Mouse (Mus musculus) limb, embryonic 14.5 days (tissue): ENCODE data around the gene Myl3. TPM values are rescaled to one million over a fixed set of nuclear protein-coding genes. Genes with fewer than 3 reads are reported as not detected.

Experiments used
- ATAC-seq: fragments of 200-750 bp; cut with Nextera tagmentation; 2 replicates; pipeline ENCODE4 v1.8.0; 2017; ENCODE audit warnings: low read depth, moderate number of reproducible peaks, moderate TSS enrichment; ENCODE audit not compliant: low FRiP score
- DNase-seq: peaks from one replicate; pipeline ENCODE4 v3.0.0-alpha.2; 2015; ENCODE audit warnings: low spot score
- H3K27ac ChIP-seq: fragments of 300-500 bp; sonication (generic); replicated peaks from 2 replicates; pipeline ENCODE4 v1.5.1; 2014; ENCODE audit warnings: low read depth, mild to moderate bottlenecking, low read length, moderate library complexity, mixed read lengths
- H3K27me3 ChIP-seq: fragments of 300-500 bp; sonication (generic); 2 replicates; pipeline ENCODE4 v1.6.1; 2014; ENCODE audit warnings: low read length, mixed read lengths; ENCODE audit not compliant: control insufficient read depth, insufficient read depth
- H3K36me3 ChIP-seq: fragments of 300-500 bp; sonication (generic); 2 replicates; pipeline ENCODE4 v1.6.1; 2014; ENCODE audit warnings: mild to moderate bottlenecking, low read length, moderate library complexity, mixed read lengths; ENCODE audit not compliant: control insufficient read depth, insufficient read depth
- H3K4me1 ChIP-seq: fragments of 300-500 bp; sonication (generic); 2 replicates; pipeline ENCODE4 v1.6.1; 2014; ENCODE audit warnings: antibody characterized with exemption, low read length, mixed read lengths; ENCODE audit not compliant: control insufficient read depth, insufficient read depth
- H3K4me2 ChIP-seq: fragments of 300-500 bp; sonication (generic); replicated peaks from 2 replicates; pipeline ENCODE4 v1.6.1; 2014; ENCODE audit warnings: low read depth, mild to moderate bottlenecking, low read length, moderate library complexity; ENCODE audit not compliant: severe bottlenecking
- H3K4me3 ChIP-seq: fragments of 300-500 bp; sonication (generic); replicated peaks from 2 replicates; pipeline ENCODE4 v1.5.1; 2014; ENCODE audit warnings: low read length
- H3K9ac ChIP-seq: fragments of 300-500 bp; sonication (generic); 2 replicates; pipeline ENCODE4 v1.6.1; 2014; ENCODE audit warnings: mild to moderate bottlenecking, low read depth, low read length, moderate library complexity; ENCODE audit not compliant: severe bottlenecking
- H3K9me3 ChIP-seq: fragments of 300-500 bp; sonication (generic); 2 replicates; pipeline ENCODE4 v1.6.1; 2016; ENCODE audit warnings: low read length; ENCODE audit not compliant: control insufficient read depth
- POLR2A ChIP-seq: fragments of 200-500 bp; IDR thresholded peaks from 2 replicates; pipeline ENCODE4 v1.8.0; 2012; ENCODE audit warnings: inconsistent platforms, mild to moderate bottlenecking, moderate library complexity, borderline replicate concordance; ENCODE audit not compliant: insufficient read depth, insufficient read length; ENCODE audit errors: extremely low read depth
- WGBS: fragments of 180-500 bp; shearing (Covaris S2); extraction: QIAGEN DNeasy Blood & Tissue Kit; methylation state at CpG from one replicate; pipeline ENCODE4 v1.1.7; 2014; 5-methylcytosine and 5-hydroxymethylcytosine counted together
- polyA plus RNA-seq, 2 experiments: library from polyadenylated mRNA; depleted of rRNA in 1 of 2; stranded (reverse) in 1 of 2; unstranded in 1 of 2; fragments of >200 nt; fragmentation: Nextera tagmentation in 1 of 2; extraction: Ambion mirVana in 1 of 2; gene quantifications; 2 replicates each; pipeline versions ENCODE4 v1.2.1 to v1.2.3; 2012 to 2014

Myl3 gene
- polyA plus RNA-seq, 2 experiments, result 26.1 to 28.1 TPM

DNA sequence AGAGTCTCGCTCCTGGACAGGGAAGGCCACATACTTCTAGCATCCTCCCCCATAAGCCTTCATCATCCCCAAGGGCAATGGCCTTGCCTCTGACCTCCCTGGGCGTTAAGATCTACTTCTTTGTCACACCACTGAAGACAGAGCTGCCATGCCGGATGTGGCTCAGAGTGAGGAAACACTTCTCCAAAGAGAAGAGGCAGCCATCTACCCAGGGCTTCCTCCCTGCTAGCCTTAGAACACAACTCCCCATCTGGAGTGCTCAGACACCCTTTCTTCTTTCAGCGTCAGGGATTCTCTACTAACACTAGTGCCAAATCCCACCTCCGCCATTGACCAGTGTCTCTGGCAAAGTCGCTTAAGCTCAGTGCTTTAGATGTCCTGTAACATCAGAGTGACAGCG is 7.5 kb upstream of the Myl3 start:
- H3K27ac ChIP-seq, result no peak overlapping the region
- TF ChIP-seq POLR2A, result no peak
- no peak overlapping the region for H3K9ac ChIP-seq
- ATAC-seq (no peak), DNase-seq (no peak)
- H3K27me3 ChIP-seq, result no peaks in the 10 kb centered on the region
- H3K36me3 ChIP-seq, result peaks cover 29% of the 10 kb centered on the region
- no peak overlapping the region for H3K4me3 ChIP-seq
- no peak overlapping the region for H3K4me2 ChIP-seq
- H3K4me1 ChIP-seq, result peaks cover 44% of the 10 kb centered on the region
- no peaks in the 10 kb centered on the region for H3K9me3 ChIP-seq
- WGBS, result 79% methylated on average over 7 of the region's 7 CpGs

DNA sequence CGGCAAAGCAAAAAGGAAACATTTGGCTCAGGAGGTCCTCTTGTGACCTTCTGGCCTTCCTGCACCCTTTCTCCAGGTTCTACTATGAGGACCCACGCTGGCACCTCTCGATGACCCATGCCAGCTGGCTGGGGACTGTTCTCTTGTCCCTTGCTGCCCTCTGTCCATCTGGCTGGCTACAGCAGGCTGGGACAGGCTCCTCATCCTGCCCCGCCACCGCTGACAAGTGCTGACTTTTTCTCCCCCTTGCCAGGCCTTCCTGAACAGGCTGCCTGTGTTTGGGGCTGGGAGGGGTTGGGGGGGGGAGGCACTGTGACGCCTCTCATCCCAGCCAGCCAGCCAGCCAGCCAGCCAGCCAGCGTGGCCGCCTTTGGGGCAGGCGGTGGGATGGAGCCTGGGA is 5.3 kb upstream of the Myl3 start:
- Histone ChIP-seq H3K4me3 (no peak overlapping the region), H3K36me3 (peaks cover 20% of the 10 kb centered on the region), H3K9ac (peak overlapping the region; percentile 34; the same call in 1 of the 2 replicates), H3K27me3 (no peaks in the 10 kb centered on the region), H3K4me2 (0 out of 2 replicates have a peak overlapping the region, but pooled peaks have one; percentile 6), H3K4me1 (peaks cover 61% of the 10 kb centered on the region), H3K27ac (peak overlapping the region; percentile 52; the same call in 1 of the 2 replicates), H3K9me3 (no peaks in the 10 kb centered on the region)
- WGBS, result 31% methylated on average over 9 of the region's 9 CpGs
- no peak for TF ChIP-seq POLR2A
- DNase-seq (no peak), ATAC-seq (no peak)

DNA sequence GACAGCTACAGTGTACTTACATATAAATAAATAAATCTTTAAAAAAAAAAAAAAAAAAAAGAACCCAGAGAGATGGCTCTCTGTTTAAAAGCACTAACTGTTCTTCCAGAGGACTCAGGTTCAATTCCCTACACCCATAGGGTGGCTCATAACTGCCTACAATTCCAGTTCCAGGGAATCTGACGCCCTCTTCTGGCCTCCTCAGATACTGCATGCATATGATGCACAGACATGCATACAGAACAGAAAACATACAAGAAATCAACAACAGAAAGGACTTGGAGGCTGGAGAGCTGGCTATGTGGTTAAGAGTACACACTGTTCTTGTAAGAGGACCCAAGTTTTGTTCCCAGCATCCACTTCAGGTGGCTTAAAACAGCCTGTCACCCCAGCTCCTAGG is 3.6 kb upstream of the Myl3 start:
- 14% methylated on average over 1 of the region's 1 CpGs for WGBS
- no peak for ATAC-seq
- DNase-seq, result no peak
- Histone ChIP-seq H3K36me3 (peaks cover 17% of the 10 kb centered on the region), H3K4me3 (no peak overlapping the region), H3K9me3 (no peaks in the 10 kb centered on the region), H3K27me3 (no peaks in the 10 kb centered on the region), H3K4me1 (peaks cover 50% of the 10 kb centered on the region), H3K27ac (no peak overlapping the region), H3K4me2 (0 out of 2 replicates have a peak overlapping the region, but pooled peaks have one; percentile 5), H3K9ac (no peak overlapping the region)
- no peak for TF ChIP-seq POLR2A

DNA sequence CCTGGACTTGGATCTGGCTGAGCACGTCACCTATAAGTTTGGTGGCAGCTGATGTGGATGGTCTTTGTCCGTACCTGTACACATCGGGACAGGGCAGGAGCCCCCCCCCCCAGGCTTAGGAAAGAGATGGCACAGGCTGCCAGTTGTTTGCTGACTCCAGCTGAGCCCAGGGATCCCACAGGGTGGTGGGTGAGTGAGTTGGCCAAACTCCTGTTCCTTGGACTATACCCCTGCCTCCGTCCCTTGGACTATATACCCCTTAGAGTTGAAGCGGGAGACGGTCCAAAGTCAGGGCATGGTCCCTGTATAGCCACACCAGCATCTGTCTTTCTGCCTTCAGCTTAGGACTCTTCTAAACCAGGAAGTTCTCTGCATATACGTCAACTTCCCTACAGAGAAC is 1.7 kb upstream of the Myl3 start:
- no peak for DNase-seq
- peaks cover 40% of the 10 kb centered on the region for H3K4me1 ChIP-seq
- TF ChIP-seq POLR2A, result no peak
- H3K27me3 ChIP-seq, result no peaks in the 10 kb centered on the region
- no peaks in the 10 kb centered on the region for H3K9me3 ChIP-seq
- H3K36me3 ChIP-seq, result peaks cover 17% of the 10 kb centered on the region
- H3K4me3 ChIP-seq, result peak overlapping the region; percentile 81
- H3K27ac ChIP-seq, result no peak overlapping the region
- 91% methylated on average over 7 of the region's 7 CpGs for WGBS
- peak overlapping the region; percentile 74 for H3K4me2 ChIP-seq
- 0 out of 2 replicates have a peak overlapping the region, but pooled peaks have one; percentile 4 for H3K9ac ChIP-seq
- ATAC-seq, result no peak

DNA sequence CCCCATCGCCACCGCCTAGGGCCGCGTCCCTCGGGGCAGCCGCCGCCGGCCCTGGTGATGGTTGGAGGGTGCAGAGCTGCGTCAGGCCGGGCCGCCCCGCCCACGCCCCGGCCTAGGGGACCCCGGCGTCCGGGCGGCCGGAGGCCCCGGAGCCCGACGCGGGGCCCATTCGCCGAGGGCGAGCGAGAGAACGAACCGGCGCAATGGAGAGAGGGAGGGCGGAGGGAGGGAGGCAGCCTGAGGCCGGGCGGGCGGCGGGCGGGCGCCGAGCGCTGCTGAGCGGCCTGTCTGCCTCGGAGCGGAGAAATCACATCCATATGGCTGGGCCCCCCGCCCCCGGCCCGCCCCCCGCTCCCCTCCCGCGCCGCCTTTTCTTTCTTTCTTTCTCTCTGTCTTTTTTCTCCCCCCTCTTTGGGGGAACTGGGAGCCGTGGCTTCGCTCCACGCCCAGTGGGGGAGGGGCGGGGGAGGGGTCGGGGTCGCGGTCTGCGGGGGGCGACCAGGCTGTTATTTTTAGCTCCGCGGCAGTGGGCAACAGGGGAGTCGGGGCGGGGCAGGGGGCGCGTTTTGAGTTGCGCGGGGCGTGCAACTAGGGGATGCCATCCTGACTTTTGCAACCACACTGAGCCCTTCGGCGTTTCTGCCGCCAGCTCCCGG is 762 bp downstream of the Myl3 start:
- under 1% methylated on average over 42 of the region's 71 CpGs for WGBS
- ATAC-seq, result peak; percentile 86
- Histone ChIP-seq H3K4me3 (peak overlapping the region; percentile 81), H3K36me3 (peaks cover 17% of the 10 kb centered on the region), H3K27ac (peak overlapping the region; percentile 94), H3K4me1 (peaks cover 38% of the 10 kb centered on the region), H3K9ac (peak overlapping the region; percentile 94), H3K27me3 (no peaks in the 10 kb centered on the region), H3K4me2 (peak overlapping the region; percentile 74), H3K9me3 (no peaks in the 10 kb centered on the region)
- peak; percentile 70 for DNase-seq
- no peak for TF ChIP-seq POLR2A
